Mouse (Mus musculus) forebrain, embryonic 12.5 days (tissue): ENCODE data around the gene Hes2. TPM values are rescaled to one million over a fixed set of nuclear protein-coding genes. Genes with fewer than 3 reads are reported as not detected.

Experiments
- ATAC-seq: fragments of 200-750 bp; cut with Nextera tagmentation; 2 replicates; pipeline ENCODE4 v1.8.0; 2017; ENCODE audit warnings: moderate TSS enrichment; ENCODE audit not compliant: low FRiP score
- H3K27ac ChIP-seq: fragments of 300-500 bp; sonication (generic); 2 replicates; pipeline ENCODE4 v1.5.1; 2016; ENCODE audit warnings: mild to moderate bottlenecking
- H3K27me3 ChIP-seq: fragments of 300-500 bp; sonication (generic); 2 replicates; pipeline ENCODE4 v1.6.1; 2016; ENCODE audit warnings: mild to moderate bottlenecking
- H3K36me3 ChIP-seq: fragments of 300-500 bp; sonication (generic); replicated peaks from 2 replicates; pipeline ENCODE4 v1.6.1; 2016; ENCODE audit warnings: mild to moderate bottlenecking
- H3K4me1 ChIP-seq: fragments of 300-500 bp; sonication (generic); 2 replicates; pipeline ENCODE4 v1.6.1; 2016
- H3K4me2 ChIP-seq: fragments of 300-500 bp; sonication (generic); 2 replicates; pipeline ENCODE4 v1.6.1; 2016; ENCODE audit warnings: mild to moderate bottlenecking, moderate library complexity
- H3K4me3 ChIP-seq: fragments of 300-500 bp; sonication (generic); replicated peaks from 2 replicates; pipeline ENCODE4 v1.5.1; 2016; ENCODE audit warnings: mild to moderate bottlenecking
- H3K9ac ChIP-seq: fragments of 300-500 bp; sonication (generic); 2 replicates; pipeline ENCODE4 v1.6.1; 2016; ENCODE audit warnings: mild to moderate bottlenecking
- H3K9me3 ChIP-seq: fragments of 300-500 bp; sonication (generic); 2 replicates; pipeline ENCODE4 v1.6.1; 2016
- WGBS: fragments of 180-500 bp; shearing (Covaris S2); methylation state at CpG from one replicate; pipeline ENCODE4 v1.1.7; 2016; 5-methylcytosine and 5-hydroxymethylcytosine counted together
- polyA plus RNA-seq: library from polyadenylated mRNA; unstranded; fragments of >200 nt; fragmentation: Nextera tagmentation; extraction: Ambion mirVana; gene quantifications from 2 replicates; pipeline ENCODE4 v1.2.1, GENCODE M21; 2016

The Hes2 gene
- polyA plus RNA-seq, result not detected in 2 replicates

- WGBS, result 2% methylated on average over 35 of the region's 35 CpGs
These were observed at the start of gene Hes2 for GRCm38 (mm10) chr4:152158585-152159284. Gene Hes2, plus strand, starts transcription at chr4:152158867.

GRCm38 (mm10) chr4:152109509-152109908 is 49.2 kb upstream of the Hes2 start:
- H3K4me2 ChIP-seq, result no peak overlapping the region
- H3K4me3 ChIP-seq, result no peak overlapping the region
- H3K4me1 ChIP-seq, result peaks cover 18% of the 10 kb centered on the region
- H3K36me3 ChIP-seq, result peaks cover 20% of the 10 kb centered on the region
- no peak for ATAC-seq
- no peak overlapping the region for H3K9ac ChIP-seq
- no peaks in the 10 kb centered on the region for H3K9me3 ChIP-seq
- 87% methylated on average over 3 of the region's 3 CpGs for WGBS
- peaks cover 31% of the 10 kb centered on the region for H3K27me3 ChIP-seq
- no peak overlapping the region for H3K27ac ChIP-seq

More at GRCm38 (mm10) chr4:152158585-152159284, at the start of gene Hes2:
- no peak for ATAC-seq
- peaks cover 92% of the 10 kb centered on the region for H3K27me3 ChIP-seq
- peak within 1 kb of the TSS; percentile 14; the same call in 1 of the 2 replicates for H3K4me3 ChIP-seq
- no peak within 1 kb of the TSS for H3K9ac ChIP-seq
- no peaks in the 10 kb centered on the region for H3K9me3 ChIP-seq
- peaks cover 14% of the 10 kb centered on the region for H3K4me1 ChIP-seq
- H3K27ac ChIP-seq, result no peak within 1 kb of the TSS
- H3K4me2 ChIP-seq, result peak within 1 kb of the TSS; percentile 15
- H3K36me3 ChIP-seq, result no peaks in the 10 kb centered on the region

- H3K9me3 ChIP-seq, result no peaks in the 10 kb centered on the region
- ATAC-seq, result no peak
- peaks cover 19% of the 10 kb centered on the region for H3K4me1 ChIP-seq
- 83% methylated on average over 4 of the region's 4 CpGs for WGBS
- peaks cover 20% of the 10 kb centered on the region for H3K36me3 ChIP-seq
- no peak overlapping the region for H3K4me2 ChIP-seq
- no peak overlapping the region for H3K27ac ChIP-seq
- no peak overlapping the region for H3K4me3 ChIP-seq
- peaks cover 43% of the 10 kb centered on the region for H3K27me3 ChIP-seq
- H3K9ac ChIP-seq, result no peak overlapping the region
These were observed 48.0 kb upstream of the Hes2 start for GRCm38 (mm10) chr4:152110689-152111088.

- Histone ChIP-seq H3K27me3 (peaks cover 52% of the 10 kb centered on the region), H3K27ac (no peak overlapping the region), H3K9me3 (no peaks in the 10 kb centered on the region), H3K36me3 (peaks cover 14% of the 10 kb centered on the region), H3K9ac (no peak overlapping the region), H3K4me2 (no peak overlapping the region), H3K4me3 (no peak overlapping the region), H3K4me1 (peaks cover 23% of the 10 kb centered on the region)
- 79% methylated on average over 9 of the region's 9 CpGs for WGBS
- ATAC-seq, result no peak
These were observed 46.3 kb upstream of the Hes2 start for GRCm38 (mm10) chr4:152112329-152112728.

GRCm38 (mm10) chr4:152114080-152114479 is 44.6 kb upstream of the Hes2 start:
- Histone ChIP-seq H3K36me3 (peaks cover 14% of the 10 kb centered on the region), H3K9me3 (no peaks in the 10 kb centered on the region), H3K27me3 (peaks cover 59% of the 10 kb centered on the region), H3K4me3 (no peak overlapping the region), H3K9ac (no peak overlapping the region), H3K4me1 (peaks cover 9% of the 10 kb centered on the region), H3K4me2 (no peak overlapping the region), H3K27ac (no peak overlapping the region)
- ATAC-seq, result no peak
- WGBS, result 57% methylated on average over 16 of the region's 16 CpGs

GRCm38 (mm10) chr4:152115921-152116612 is 42.6 kb upstream of the Hes2 start, which contains the start of gene Tnfrsf25:
Gene Tnfrsf25, plus strand, starts transcription at chr4:152115934.
- peak within 1 kb of the TSS; percentile 24 for H3K4me2 ChIP-seq
- peaks cover 14% of the 10 kb centered on the region for H3K36me3 ChIP-seq
- peaks cover 25% of the 10 kb centered on the region for H3K4me1 ChIP-seq
- H3K4me3 ChIP-seq, result peak within 1 kb of the TSS; percentile 11; the same call in 1 of the 2 replicates
- H3K9me3 ChIP-seq, result no peaks in the 10 kb centered on the region
- no peak for ATAC-seq
- H3K9ac ChIP-seq, result peak within 1 kb of the TSS; percentile 13; the same call in 1 of the 2 replicates
- H3K27ac ChIP-seq, result no peak within 1 kb of the TSS
- WGBS, result under 1% methylated on average over 30 of the region's 30 CpGs
- H3K27me3 ChIP-seq, result peaks cover 78% of the 10 kb centered on the region

GRCm38 (mm10) chr4:152117538-152117937 is 41.1 kb upstream of the Hes2 start:
- Histone ChIP-seq H3K4me1 (peaks cover 27% of the 10 kb centered on the region), H3K4me3 (no peak overlapping the region), H3K27ac (no peak overlapping the region), H3K9me3 (no peaks in the 10 kb centered on the region), H3K36me3 (peaks cover 8% of the 10 kb centered on the region; the same call in 1 of the 2 replicates), H3K9ac (no peak overlapping the region), H3K4me2 (no peak overlapping the region), H3K27me3 (peaks cover 92% of the 10 kb centered on the region)
- no peak for ATAC-seq
- WGBS, result 70% methylated on average over 9 of the region's 9 CpGs

- Histone ChIP-seq H3K36me3 (no peaks in the 10 kb centered on the region; the same call in 1 of the 2 replicates), H3K4me3 (peak overlapping the region; percentile 7), H3K9me3 (no peaks in the 10 kb centered on the region), H3K9ac (no peak overlapping the region), H3K4me1 (peaks cover 27% of the 10 kb centered on the region), H3K27ac (no peak overlapping the region), H3K27me3 (peaks cover 100% of the 10 kb centered on the region), H3K4me2 (peak overlapping the region; percentile 26; the same call in 1 of the 2 replicates)
- 2% methylated on average over 39 of the region's 39 CpGs for WGBS
- ATAC-seq, result no peak
These were observed 39.0 kb upstream of the Hes2 start for GRCm38 (mm10) chr4:152119396-152120292.

GRCm38 (mm10) chr4:152120311-152121182 is 38.1 kb upstream of the Hes2 start:
- under 1% methylated on average over 31 of the region's 31 CpGs for WGBS
- peak overlapping the region; percentile 13 for H3K4me2 ChIP-seq
- H3K27ac ChIP-seq, result no peak overlapping the region
- no peaks in the 10 kb centered on the region for H3K9me3 ChIP-seq
- no peak overlapping the region for H3K9ac ChIP-seq
- peak overlapping the region; percentile 5; the same call in 1 of the 2 replicates for H3K4me3 ChIP-seq
- peaks cover 100% of the 10 kb centered on the region for H3K27me3 ChIP-seq
- no peak for ATAC-seq
- no peaks in the 10 kb centered on the region for H3K36me3 ChIP-seq
- peaks cover 28% of the 10 kb centered on the region for H3K4me1 ChIP-seq

- Histone ChIP-seq H3K9ac (no peak overlapping the region), H3K4me1 (peaks cover 29% of the 10 kb centered on the region), H3K36me3 (no peaks in the 10 kb centered on the region), H3K4me3 (peak overlapping the region; percentile 5; the same call in 1 of the 2 replicates), H3K4me2 (peak overlapping the region; percentile 13; the same call in 1 of the 2 replicates), H3K9me3 (no peaks in the 10 kb centered on the region), H3K27ac (no peak overlapping the region), H3K27me3 (peaks cover 100% of the 10 kb centered on the region)
- WGBS, result 1% methylated on average over 12 of the region's 12 CpGs
- ATAC-seq, result no peak
These were observed 37.5 kb upstream of the Hes2 start for GRCm38 (mm10) chr4:152121183-152121505.

- Histone ChIP-seq H3K27me3 (peaks cover 100% of the 10 kb centered on the region), H3K4me3 (no peak overlapping the region), H3K36me3 (no peaks in the 10 kb centered on the region), H3K4me1 (peaks cover 33% of the 10 kb centered on the region), H3K9ac (no peak overlapping the region), H3K27ac (no peak overlapping the region), H3K4me2 (no peak overlapping the region), H3K9me3 (no peaks in the 10 kb centered on the region)
- ATAC-seq, result no peak
- 6% methylated on average over 13 of the region's 13 CpGs for WGBS
These were observed 34.2 kb upstream of the Hes2 start for GRCm38 (mm10) chr4:152124361-152124961.
